Mouse (Mus musculus) heart, embryonic 13.5 days (tissue): ENCODE data around the gene Aadat. TPM values are rescaled to one million over a fixed set of nuclear protein-coding genes. Genes with fewer than 3 reads are reported as not detected.
A peak's percentile ranks its signal among the peaks of the same experiment; 100 is the strongest.
"Not testable (repeated sequence)": the region's sequence is repeated elsewhere in the genome, so short reads cannot be mapped to it uniquely, and the experiment has no call there.

Experiments used
- ATAC-seq: fragments of 200-750 bp; cut with Nextera tagmentation; 2 replicates; pipeline ENCODE4 v1.8.0; 2017; ENCODE audit warnings: moderate TSS enrichment; ENCODE audit not compliant: insufficient number of reproducible peaks, low FRiP score, low TSS enrichment; ENCODE audit errors: extremely low read depth
- H3K27ac ChIP-seq: fragments of 300-500 bp; sonication (generic); replicated peaks from 2 replicates; pipeline ENCODE4 v1.5.1; 2015; ENCODE audit warnings: moderate library complexity, mild to moderate bottlenecking, inconsistent platforms
- H3K27me3 ChIP-seq: fragments of 300-500 bp; sonication (generic); replicated peaks from 2 replicates; pipeline ENCODE4 v1.6.1; 2015; ENCODE audit warnings: mild to moderate bottlenecking, inconsistent platforms
- H3K36me3 ChIP-seq: fragments of 300-500 bp; sonication (generic); 2 replicates; pipeline ENCODE4 v1.6.1; 2015; ENCODE audit warnings: mild to moderate bottlenecking, inconsistent platforms
- H3K4me1 ChIP-seq: fragments of 300-500 bp; sonication (generic); 2 replicates; pipeline ENCODE4 v1.6.1; 2015; ENCODE audit warnings: inconsistent platforms
- H3K4me2 ChIP-seq: fragments of 300-500 bp; sonication (generic); 2 replicates; pipeline ENCODE4 v1.6.1; 2015; ENCODE audit warnings: inconsistent platforms, mild to moderate bottlenecking, moderate library complexity
- H3K4me3 ChIP-seq: fragments of 300-500 bp; sonication (generic); 2 replicates; pipeline ENCODE4 v1.5.1; 2015; ENCODE audit warnings: moderate library complexity, mild to moderate bottlenecking, inconsistent platforms
- H3K9ac ChIP-seq: fragments of 300-500 bp; sonication (generic); 2 replicates; pipeline ENCODE4 v1.6.1; 2015; ENCODE audit warnings: inconsistent platforms, mild to moderate bottlenecking, moderate library complexity
- H3K9me3 ChIP-seq: fragments of 300-500 bp; sonication (generic); 2 replicates; pipeline ENCODE4 v1.6.1; 2016; ENCODE audit warnings: inconsistent platforms
- WGBS: fragments of 180-500 bp; shearing (Covaris S2); methylation state at CpG from one replicate; pipeline ENCODE4 v1.1.7; 2015; ENCODE audit warnings: mixed read lengths; 5-methylcytosine and 5-hydroxymethylcytosine counted together
- polyA plus RNA-seq: library from polyadenylated mRNA; unstranded; fragments of >200 nt; fragmentation: Nextera tagmentation; extraction: Ambion mirVana; gene quantifications from 2 replicates; pipeline ENCODE4 v1.2.1, GENCODE M21; 2015

Gene Aadat
- 0.24 TPM in 1 of 2 replicates, not detected in the other for polyA plus RNA-seq

DNA sequence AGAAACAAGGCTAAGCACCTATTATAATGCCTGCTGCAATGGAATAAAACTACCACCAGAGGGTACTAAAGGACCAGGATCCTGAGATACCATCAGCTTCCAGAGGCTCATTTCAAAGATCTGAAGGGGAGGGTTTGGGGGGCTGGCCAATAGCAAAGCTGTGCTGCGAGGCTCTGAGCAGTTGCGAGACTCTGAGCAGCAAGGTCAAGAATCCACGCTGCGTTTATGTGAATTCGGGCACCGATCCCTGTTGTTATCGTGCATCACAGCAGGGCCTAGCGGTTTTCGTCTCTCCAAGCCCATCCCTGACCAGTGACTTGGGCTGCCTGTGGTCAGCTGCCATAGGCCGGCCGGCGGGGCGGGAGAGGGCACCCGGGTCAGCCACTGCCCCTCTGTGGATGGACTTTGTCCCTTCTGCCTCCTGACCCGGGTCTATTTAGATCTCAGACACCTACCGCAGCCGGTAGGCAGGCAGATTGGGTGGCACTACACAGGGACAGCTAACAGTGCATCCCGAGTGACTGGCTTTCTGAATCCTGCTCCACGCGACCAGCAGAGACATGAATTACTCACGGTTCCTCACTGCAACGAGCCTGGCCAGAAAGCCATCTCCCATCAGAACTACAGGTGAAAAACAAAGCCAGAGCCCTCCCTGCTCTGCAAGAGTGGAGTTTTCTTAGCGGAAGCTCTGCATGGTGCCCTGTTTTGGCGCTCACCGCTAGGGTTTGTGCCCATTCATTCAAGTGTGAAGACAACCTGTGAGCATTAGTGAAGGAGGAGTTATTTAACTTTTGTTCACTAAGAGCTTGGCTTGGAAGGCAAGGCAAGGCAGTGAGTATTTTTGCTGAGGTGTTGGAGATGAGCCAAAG lies at the start of gene Aadat:
TSS of gene Aadat (plus strand) at position 280 of the 869 bp plus-strand sequence.
- WGBS: 1% methylated on average over 25 of the region's 25 CpGs
- Histone ChIP-seq H3K27me3 (no peaks in the 10 kb centered on the region), H3K4me2 (peak within 1 kb of the TSS; percentile 98), H3K4me1 (peaks cover 5% of the 10 kb centered on the region; the same call in 1 of the 2 replicates), H3K27ac (no peak within 1 kb of the TSS), H3K4me3 (peak within 1 kb of the TSS; percentile 66), H3K36me3 (no peaks in the 10 kb centered on the region), H3K9me3 (no peaks in the 10 kb centered on the region), H3K9ac (peak within 1 kb of the TSS; percentile 81)
- ATAC-seq: no peak

DNA sequence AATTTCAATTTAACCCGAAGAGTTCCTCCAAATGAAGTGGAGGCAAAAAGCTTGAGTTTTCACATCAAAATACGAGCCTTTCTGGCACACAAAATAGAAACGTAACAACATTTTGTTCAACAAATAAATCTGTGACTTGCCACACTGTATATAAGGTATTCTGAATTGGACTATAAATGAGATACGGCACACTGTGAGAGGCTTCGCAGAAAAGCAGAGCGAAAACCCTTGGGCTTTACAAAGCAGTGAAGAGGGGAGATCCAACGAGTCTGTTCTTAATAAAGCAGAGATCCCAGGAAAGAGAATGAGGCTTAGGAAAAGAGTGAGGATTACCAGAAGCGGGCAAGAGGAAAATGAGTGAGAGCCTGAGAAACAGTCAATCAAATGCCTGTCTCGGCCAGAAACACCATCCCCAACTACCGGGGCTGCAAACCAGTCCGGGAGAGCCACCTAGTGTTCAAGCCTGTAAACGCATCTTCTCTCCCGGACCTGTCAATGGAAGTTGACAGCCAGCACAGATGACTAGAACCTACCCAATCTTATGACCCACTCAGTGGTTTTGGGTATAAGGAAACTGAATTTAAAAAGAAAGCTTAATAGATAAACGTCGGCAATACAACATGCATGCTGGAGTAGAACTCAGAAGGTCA lies 38.9 kb upstream of the Aadat start:
- Histone ChIP-seq H3K4me2 (no peak overlapping the region), H3K4me3 (no peak overlapping the region)

DNA sequence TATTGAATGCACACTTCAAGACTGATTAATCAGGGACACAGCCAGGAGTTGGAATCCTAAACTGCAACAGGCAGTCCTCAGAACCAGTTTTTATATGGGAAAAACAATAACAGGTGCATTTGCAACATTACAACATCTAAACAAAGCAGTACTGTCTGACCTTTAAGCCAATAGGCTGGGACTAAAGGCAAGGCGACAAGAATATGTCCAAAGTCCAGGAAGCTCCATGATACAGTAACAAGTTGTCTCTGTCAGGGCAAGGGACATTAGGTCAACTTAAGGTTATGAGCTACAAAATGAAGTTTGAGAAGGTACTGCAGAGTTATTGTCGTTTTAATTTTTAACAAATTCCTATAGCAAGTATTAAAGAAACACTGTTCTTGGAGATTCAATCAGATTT lies 15.6 kb upstream of the Aadat start:
- Histone ChIP-seq H3K36me3 (no peaks in the 10 kb centered on the region), H3K27me3 (no peaks in the 10 kb centered on the region), H3K4me1 (peaks cover 5% of the 10 kb centered on the region), H3K4me3 (no peak overlapping the region), H3K27ac (no peak overlapping the region), H3K9ac (no peak overlapping the region), H3K9me3 (no peaks in the 10 kb centered on the region), H3K4me2 (no peak overlapping the region)
- 75% methylated on average over 2 of the region's 2 CpGs for WGBS
- no peak for ATAC-seq

More for the DNA sequence above, 38.9 kb upstream of the Aadat start:
- no peak overlapping the region for H3K27ac ChIP-seq
- no peaks in the 10 kb centered on the region for H3K4me1 ChIP-seq
- no peaks in the 10 kb centered on the region for H3K27me3 ChIP-seq
- no peak for ATAC-seq
- H3K9me3 ChIP-seq: no peaks in the 10 kb centered on the region
- H3K36me3 ChIP-seq: no peaks in the 10 kb centered on the region
- no peak overlapping the region for H3K9ac ChIP-seq
- 37% methylated on average over 15 of the region's 15 CpGs for WGBS

DNA sequence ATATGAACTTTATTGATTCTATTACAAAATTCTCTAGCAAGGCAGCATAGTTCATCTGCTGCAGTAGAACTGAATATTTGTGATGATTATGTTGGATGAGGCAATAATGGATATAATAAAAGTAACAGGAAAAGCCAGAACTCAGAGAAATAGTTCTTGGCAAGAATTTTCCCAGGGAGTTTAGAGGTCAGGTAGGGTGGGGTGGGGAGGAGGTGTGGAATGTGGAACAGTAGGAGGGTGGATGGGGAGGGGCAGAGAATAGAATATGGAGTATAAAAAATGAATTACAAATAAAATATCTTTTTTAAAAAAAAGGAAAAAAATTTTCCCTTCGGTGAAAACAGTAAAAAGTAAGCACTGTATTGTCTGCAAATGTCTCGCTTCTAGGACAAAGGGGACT lies 13.9 kb upstream of the Aadat start:
- H3K4me2 ChIP-seq: no peak overlapping the region
- H3K36me3 ChIP-seq: no peaks in the 10 kb centered on the region
- H3K9ac ChIP-seq: no peak overlapping the region
- 73% methylated on average over 2 of the region's 2 CpGs for WGBS
- H3K27me3 ChIP-seq: no peaks in the 10 kb centered on the region
- peaks cover 5% of the 10 kb centered on the region for H3K4me1 ChIP-seq
- no peak for ATAC-seq
- no peak overlapping the region for H3K4me3 ChIP-seq
- H3K9me3 ChIP-seq: no peaks in the 10 kb centered on the region
- peak overlapping the region; percentile 33 for H3K27ac ChIP-seq

DNA sequence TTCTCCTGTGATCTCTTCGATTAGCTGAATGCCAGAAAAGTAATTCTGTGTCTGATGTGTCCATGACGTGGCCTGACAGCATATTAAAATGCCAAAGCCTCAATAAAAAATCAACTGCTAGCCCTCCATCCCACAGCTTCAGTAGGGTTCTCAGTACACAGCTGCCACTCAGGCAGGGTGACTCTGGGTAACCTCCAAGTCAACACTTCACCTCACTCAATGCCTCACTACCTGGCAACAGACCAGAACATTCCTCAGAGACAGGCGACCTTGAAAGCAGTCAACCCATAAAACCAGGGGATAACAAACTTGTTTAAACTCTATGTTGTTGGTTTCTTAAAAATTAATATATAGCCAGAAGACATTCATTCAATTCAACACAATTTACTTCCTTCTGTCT lies 13.3 kb upstream of the Aadat start:
- H3K4me2 ChIP-seq: no peak overlapping the region
- H3K27me3 ChIP-seq: no peaks in the 10 kb centered on the region
- no peak overlapping the region for H3K9ac ChIP-seq
- H3K4me1 ChIP-seq: peaks cover 5% of the 10 kb centered on the region
- no peak for ATAC-seq
- WGBS: 41% methylated on average over 3 of the region's 3 CpGs
- H3K27ac ChIP-seq: peak overlapping the region; percentile 33
- no peak overlapping the region for H3K4me3 ChIP-seq
- H3K9me3 ChIP-seq: no peaks in the 10 kb centered on the region
- H3K36me3 ChIP-seq: no peaks in the 10 kb centered on the region

DNA sequence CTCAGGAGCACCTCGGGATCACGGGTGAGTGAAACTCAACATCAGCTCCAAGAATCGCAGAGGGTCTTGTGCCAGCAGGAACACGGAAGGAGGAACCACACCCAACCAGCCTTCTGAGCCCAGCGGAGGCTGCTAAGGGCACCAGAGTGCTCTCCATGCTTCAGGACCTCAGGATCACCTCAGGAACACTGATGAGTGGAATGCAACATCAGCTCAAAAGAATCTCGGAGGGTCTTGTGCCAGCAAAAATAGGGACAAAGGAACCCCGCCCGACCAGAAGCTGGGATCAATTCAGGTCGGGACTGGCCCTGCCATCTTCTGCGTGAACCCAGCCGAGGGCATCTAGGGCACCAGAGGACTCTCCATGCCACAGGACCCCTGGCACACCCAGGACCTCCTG lies 11.1 kb upstream of the Aadat start:
- no peak overlapping the region for H3K4me3 ChIP-seq
- 81% methylated on average over 11 of the region's 11 CpGs for WGBS
- H3K27ac ChIP-seq: no peak overlapping the region
- H3K9me3 ChIP-seq: no peaks in the 10 kb centered on the region
- no peak overlapping the region for H3K9ac ChIP-seq
- H3K4me2 ChIP-seq: no peak overlapping the region
- ATAC-seq: no peak
- H3K36me3 ChIP-seq: no peaks in the 10 kb centered on the region
- no peaks in the 10 kb centered on the region for H3K27me3 ChIP-seq
- peaks cover 5% of the 10 kb centered on the region for H3K4me1 ChIP-seq

DNA sequence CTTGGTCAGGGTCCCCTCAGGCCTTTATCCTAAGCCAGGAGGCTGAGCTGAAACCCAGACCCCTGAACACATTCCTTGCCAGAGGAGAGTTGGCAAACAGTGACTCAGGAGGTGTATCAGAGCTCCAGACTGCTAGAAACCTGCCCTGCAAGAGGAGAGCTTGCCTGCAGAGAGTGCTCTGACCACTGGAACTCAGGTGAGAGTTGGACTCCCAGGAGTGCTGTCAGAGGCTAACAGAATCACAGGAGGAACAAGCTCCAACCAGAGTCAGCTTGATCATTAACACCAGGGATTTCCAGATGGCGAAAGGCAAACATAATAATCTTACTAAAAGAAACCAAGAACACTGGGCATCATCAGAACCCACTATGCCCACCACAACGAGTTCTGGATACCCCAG lies 10.7 kb upstream of the Aadat start:
- H3K27me3 ChIP-seq, H3K9me3 ChIP-seq, ATAC-seq, H3K36me3 ChIP-seq, H3K4me2 ChIP-seq, H3K4me1 ChIP-seq, H3K4me3 ChIP-seq, H3K27ac ChIP-seq, H3K9ac ChIP-seq: not testable (repeated sequence)
- WGBS: 59% methylated on average over 2 of the region's 2 CpGs

DNA sequence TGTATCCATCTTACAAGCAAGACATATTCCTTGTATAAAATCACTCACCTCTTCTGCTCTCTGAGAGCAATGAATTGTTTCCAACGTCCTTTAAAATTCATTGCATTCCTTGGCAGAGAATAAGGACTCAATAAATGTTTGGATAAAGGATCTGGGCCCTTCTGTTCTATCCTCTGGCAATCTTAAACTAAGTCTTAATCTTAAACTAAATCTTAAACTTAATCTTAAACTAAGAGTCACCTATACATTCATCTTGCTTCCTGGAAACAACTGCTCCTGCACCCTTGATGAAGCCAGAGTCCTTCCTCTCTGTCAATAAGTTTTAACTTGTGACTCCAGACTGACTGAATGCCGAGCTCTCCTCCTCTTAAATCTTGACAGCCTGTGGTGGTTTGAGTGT lies 2.6 kb upstream of the Aadat start, which contains the start of gene Gm10283:
TSS of gene Gm10283 (minus strand) at position 101 of the 400 bp plus-strand sequence.
- ATAC-seq: no peak
- no peak within 1 kb of the TSS for H3K27ac ChIP-seq
- H3K4me1 ChIP-seq: peaks cover 5% of the 10 kb centered on the region; the same call in 1 of the 2 replicates
- 33% methylated on average over 2 of the region's 2 CpGs for WGBS
- no peak within 1 kb of the TSS for H3K9ac ChIP-seq
- H3K4me2 ChIP-seq: no peak within 1 kb of the TSS
- H3K36me3 ChIP-seq: no peaks in the 10 kb centered on the region
- H3K9me3 ChIP-seq: no peaks in the 10 kb centered on the region
- no peak within 1 kb of the TSS for H3K4me3 ChIP-seq
- H3K27me3 ChIP-seq: no peaks in the 10 kb centered on the region

DNA sequence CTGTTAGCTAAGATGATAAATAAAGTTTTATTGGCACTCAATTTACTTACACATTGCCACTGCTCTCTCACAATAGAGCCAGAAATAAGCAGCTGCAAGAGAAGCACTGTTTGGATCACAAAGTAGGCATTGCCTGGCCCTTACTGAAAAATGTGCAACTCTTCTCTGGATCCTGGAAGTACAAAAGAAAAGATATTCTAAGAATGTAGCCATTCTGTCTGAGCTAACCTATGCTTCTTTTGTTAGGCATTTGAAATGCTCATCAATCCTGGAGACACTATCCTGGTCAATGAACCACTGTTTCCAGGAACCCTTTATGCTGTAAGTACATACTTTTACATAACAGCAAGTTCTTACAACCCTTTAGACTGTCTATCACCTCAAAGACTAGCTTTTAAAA lies 12.6 kb downstream of the Aadat start:
- no peaks in the 10 kb centered on the region for H3K9me3 ChIP-seq
- no peaks in the 10 kb centered on the region for H3K4me1 ChIP-seq
- no peak overlapping the region for H3K27ac ChIP-seq
- no peak overlapping the region for H3K4me2 ChIP-seq
- no peak overlapping the region for H3K9ac ChIP-seq
- no peaks in the 10 kb centered on the region for H3K27me3 ChIP-seq
- no peaks in the 10 kb centered on the region for H3K36me3 ChIP-seq
- H3K4me3 ChIP-seq: no peak overlapping the region
- ATAC-seq: no peak

DNA sequence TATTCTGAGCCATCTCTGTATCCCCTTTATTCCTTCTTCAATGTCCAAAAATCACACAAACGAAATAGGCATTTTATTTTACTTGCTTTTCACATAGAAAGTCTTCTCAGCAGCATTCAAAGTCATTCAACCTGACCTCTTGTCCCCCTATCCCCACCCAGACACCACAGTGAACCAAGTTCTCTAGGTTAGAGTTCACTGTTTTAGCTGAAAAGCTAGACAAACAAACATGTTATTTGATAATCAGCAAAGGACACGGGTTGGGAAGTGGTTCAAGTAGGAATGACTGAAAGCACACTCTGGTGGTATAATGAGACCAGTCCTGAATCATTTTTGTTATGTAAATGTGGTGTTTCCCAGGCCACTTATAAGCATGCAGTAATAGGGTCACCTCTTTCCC lies 29.2 kb downstream of the Aadat start:
- no peaks in the 10 kb centered on the region for H3K9me3 ChIP-seq
- H3K4me1 ChIP-seq: no peaks in the 10 kb centered on the region
- no peak overlapping the region for H3K27ac ChIP-seq
- no peak overlapping the region for H3K9ac ChIP-seq
- H3K27me3 ChIP-seq: no peaks in the 10 kb centered on the region
- no peak overlapping the region for H3K4me3 ChIP-seq
- no peak for ATAC-seq
- H3K36me3 ChIP-seq: no peaks in the 10 kb centered on the region
- H3K4me2 ChIP-seq: no peak overlapping the region
- 60% methylated on average over 2 of the region's 2 CpGs for WGBS

DNA sequence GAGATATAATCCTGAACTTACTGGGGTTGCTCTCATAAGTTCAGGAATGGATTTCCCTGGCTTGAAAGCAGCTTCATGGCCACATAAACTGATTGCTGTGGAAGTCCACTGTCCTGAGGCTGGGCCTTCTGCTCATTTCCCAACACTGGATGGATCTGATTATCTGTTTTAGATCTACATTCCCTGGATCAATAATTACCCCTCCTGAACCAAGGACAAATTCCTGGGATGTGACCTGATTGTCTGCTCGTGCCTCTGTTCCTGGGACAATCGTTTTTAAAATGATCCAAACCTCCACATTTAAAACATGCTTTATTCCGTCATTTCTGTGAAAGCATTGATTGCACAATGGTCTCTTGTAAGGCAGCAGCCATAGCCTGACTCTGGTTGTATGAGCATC lies 61.1 kb downstream of the Aadat start:
- Histone ChIP-seq H3K9ac (no peak overlapping the region), H3K4me1 (no peaks in the 10 kb centered on the region), H3K4me2 (no peak overlapping the region), H3K27me3 (no peaks in the 10 kb centered on the region), H3K4me3 (no peak overlapping the region), H3K27ac (no peak overlapping the region), H3K9me3 (no peaks in the 10 kb centered on the region), H3K36me3 (no peaks in the 10 kb centered on the region)
- ATAC-seq: no peak
- WGBS: 54% methylated on average over 3 of the region's 3 CpGs
